Mouse (Mus musculus) 3T3-L1 (cell line): ENCODE measurements at regions not wholly inside any gene's neighbourhood (a gene's known extent, or its start where the extent isn't known, plus 50 kb on each side); places are given as distances from the start of the nearest gene placed in this dataset.

Experiments used
- DNase-seq: peaks from one replicate; pipeline ENCODE4 v3.0.0-alpha.2; 2015; ENCODE audit warnings: low read depth, low spot score

DNA sequence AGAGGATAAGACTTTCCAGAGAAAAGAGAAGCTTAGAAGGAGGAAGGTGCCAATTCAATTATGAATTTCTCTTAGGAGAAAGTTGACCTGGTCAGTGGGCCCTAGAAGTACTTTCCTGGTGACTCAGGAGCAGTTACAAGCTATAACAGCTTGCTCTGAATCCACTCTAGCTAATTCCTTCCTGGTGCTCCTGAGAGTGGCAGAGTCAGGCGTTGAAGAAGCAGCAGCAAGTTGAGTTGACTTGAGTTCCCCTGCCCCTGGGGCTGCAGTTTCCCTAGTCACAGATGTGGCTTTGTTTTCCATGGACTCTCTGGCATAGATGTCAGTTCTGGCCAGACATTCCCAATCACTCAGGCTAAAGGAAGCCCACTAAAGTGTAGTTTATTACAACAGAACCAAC lies 85.9 kb downstream of the Osr1 start:
- no peak for DNase-seq

DNA sequence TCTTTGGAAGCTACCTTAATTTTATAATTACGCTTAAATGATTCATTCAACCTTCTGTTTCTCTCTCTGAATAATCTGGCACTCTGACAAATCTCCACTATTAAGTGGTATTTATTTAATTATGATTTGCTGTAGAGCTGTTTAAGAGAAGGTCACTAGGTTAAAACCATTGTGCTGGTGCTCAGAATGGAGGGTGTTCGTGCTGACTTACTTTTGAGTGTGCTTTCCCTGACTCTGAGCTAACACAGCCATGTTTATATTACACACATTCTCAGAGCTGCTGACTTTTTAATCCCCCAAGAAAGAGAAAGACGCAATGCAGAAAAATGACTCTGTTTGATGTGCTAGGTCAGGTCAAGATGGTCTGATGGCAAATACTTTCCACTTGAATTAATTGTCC lies 86.4 kb downstream of the Osr1 start:
- no peak for DNase-seq

DNA sequence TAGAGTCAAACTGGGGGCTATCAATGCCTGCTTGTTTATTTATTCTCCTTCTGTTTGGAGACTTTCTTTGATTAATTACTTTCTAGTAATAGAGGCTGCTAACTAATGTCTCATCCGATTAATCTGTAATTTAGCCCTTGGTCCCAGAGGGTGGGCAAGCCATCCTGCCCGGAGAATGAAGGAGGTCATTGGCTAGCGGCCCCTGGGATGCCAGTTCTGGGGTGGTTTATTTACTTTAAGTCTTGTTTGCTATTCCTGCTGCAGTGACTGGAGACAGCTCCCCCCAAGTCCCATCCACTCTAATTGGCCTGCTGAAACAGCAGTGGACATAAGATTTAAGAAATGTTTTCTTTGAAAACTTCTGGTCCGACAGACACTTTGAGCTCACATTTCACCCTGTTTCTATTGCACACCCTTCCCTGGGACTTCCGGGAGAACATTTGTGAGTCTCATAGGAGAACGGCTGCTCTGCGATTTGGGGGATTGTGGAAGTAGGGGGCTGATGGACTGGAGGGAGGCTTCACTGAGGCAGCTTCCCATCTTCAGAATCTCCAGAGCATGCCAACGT lies 87.4 kb downstream of the Osr1 start:
- no peak for DNase-seq

DNA sequence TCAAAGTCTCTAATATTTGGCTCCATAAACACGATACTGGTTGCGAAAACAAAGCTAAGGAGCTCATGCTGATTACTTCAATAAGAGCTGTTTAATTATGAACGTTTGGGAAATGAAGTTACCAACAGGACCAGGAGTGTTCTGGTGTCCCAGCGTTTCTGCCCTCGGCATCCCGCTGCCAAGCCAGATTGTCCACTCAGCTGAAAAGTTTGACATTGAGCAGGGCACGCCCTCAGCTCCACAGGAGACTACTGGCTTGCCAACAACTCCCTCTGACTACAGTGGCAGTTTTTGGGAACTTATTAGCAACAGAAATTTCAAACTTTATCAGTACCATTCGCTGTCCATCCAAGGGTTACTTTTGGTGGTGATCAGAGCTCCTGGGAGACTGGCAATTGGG lies 87.9 kb downstream of the Osr1 start:
- no peak for DNase-seq

DNA sequence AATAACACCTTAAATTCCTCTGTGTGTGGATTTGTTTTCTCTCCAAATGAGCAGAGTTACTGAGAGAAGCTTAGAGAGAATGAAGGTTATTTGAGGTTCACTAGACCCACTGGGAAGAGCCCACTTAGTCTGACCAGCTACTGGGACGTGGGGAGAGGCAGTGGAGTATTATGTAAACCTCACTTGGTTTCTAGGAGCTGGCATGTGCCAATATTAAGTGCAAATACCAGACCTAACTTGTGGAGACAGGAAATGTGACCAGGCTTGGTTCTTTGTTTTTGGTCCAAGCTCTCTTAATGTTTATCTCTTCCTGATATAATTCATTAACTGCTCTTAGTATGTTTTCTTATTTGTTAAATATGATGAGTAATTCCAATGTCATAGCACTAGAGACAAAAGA lies 90.4 kb downstream of the Osr1 start:
- no peak for DNase-seq

DNA sequence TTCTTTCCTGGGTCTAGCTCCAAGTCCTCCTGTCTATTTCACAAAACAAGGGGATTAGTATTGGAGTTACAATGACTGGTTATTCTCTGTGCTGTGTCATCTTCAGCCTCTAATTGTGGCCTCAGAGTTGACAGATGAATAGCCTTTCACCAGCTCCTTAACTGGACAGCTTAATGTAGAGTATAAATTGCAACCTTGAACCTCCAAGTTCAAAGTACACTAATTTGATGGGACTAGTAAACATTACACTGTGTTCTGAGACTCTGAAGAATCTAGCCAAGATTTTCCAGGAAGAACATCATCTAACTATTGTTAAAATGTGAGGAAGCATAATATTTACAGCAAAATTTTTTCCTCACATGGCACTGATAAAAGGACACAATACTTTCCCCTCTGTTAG lies 118.9 kb downstream of the Osr1 start:
- no peak for DNase-seq

DNA sequence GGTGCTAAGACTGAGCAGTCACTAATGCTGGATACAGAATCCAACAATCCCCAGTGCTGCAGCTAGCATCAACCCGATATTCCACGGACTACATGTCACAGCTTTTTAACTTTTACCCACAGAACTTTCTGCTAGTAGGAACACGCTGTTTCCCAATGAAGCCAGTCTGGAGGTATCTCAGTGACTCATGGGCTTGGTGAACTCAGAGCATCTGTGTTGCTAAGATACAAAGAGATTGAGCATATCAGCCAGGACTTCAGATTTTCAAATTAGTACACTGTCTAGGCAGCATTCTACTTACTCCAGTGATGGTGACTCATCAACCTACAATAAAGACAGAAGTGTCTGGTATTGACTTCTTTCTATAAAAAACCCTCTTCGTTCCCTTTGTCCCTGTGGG lies 119.6 kb downstream of the Osr1 start:
- DNase-seq, result peak; percentile 80

DNA sequence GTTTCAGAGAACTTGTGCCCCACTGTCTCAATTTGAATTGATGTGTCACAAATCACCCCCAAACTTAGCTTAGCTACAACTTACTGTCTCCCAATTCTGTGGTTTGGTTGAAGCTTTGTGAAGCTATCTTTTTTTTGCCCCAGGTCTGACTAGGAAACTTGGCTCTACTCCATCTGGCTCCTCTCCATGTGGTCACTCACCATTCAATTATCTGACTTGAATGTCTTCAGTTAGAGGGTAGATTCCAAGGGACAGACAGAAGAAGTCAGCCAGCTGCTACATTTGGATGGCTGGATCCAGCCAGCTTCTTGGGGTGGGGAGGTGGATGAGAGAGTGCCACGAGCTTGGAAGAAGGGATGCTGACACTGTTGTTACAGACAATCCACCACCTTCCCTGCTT lies 163.0 kb downstream of the Osr1 start:
- peak; percentile 86 for DNase-seq

DNA sequence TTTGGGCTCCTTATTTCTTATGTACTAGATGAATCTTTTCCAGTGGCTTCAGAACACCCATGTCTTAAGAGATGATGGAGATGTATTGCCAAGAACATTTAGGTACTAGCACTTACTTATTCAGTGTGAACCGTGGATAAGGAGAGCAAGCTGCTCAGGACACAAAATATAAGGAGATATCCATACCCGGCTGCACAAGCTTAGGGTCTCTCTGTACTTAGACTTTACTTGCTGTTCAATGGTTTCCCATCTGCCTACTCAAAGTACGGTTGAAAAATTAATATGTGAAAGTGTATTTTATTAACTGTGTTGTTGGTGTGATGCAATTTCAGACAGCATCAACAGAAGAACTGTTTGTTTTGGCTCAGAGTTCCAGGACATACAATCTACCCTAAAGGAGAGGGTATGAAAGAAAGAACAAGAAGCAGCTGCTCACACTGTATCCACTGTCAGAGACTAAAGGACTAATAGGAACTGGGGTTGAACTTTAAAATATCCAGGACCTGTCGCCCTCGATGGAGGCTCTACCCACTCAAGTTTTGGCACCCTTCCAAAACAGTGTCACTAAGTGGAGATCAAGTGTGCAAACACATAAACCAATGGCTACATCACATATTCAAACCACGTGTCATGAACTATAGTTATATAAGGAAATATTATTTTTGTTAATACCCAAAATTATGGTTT lies 174.9 kb downstream of the Osr1 start:
- peak; percentile 51 for DNase-seq

DNA sequence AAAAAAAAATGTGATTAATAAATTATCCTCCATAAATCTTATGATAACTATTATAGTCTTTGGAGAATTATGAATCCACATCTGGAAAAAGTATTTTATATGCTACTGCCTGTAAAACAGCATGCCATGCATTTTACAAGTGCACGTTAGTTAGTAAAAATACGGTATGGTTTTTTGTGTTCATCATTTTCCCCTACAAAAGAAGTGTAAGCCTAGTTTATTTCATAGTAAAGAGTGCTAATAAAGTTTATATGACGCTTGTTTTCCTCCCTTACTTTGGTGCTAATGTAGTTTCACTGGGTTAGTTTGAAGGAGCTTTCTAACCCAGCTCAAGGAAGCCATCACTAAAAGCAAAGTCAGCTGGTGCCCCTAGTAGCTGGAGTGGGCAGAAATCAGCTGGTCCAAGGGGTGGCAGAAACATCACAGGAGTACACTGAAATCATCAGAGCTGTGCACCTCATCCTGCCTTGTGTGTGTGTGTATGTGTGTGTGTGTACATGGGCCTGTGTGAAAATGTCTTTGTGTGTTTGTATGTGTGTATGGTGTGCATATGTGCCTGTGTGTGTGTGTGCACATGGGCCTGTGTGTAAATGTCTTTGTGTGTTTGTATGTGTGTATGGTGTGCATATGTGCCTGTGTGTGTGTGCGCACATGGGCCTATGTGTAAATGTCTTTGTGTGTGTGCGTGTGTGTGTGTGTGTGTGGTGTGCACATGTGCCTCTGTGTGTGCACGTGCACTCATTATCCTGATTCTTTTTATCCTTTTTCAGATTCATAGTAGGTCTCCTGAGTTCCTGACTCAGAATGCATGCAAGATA lies 181.6 kb downstream of the Osr1 start:
- no peak for DNase-seq

DNA sequence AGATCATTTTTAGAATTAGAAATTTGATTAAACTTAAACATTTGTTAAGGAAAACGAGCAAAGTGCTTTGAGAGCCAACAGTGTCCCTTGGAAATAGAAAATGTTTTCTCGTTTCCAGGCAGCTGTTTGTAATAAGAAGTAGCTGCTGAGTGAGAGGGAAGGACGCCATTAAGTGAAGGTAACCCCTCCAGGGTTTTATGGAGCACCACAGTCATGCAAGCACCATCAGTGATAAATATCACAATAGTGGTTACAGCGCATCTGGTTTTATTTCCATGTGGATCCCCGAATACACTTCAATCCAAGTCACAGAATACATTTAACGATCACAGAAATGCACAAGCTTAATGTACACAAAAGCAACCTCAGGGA lies 182.1 kb downstream of the Osr1 start:
- DNase-seq, result no peak

DNA sequence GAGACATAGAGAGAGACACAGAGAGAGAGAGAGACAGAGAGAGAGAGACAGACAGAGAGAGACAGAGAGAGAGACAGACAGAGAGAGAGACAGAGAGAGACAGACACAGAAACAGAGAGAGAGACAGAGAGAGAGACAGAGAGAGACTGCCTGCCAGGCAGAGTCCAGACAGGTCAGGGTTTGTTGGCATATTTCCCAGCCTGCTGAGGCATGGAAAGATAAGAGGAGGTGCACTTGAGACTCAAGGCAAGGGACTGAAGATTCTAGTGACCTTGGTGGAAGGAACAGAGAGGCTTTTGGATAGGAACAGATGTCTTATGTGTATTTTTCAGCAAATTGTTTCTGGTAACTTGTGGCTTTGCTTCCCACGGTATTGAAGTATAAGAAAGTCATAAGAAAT lies 186.5 kb downstream of the Osr1 start:
- DNase-seq, result peak; percentile 33

DNA sequence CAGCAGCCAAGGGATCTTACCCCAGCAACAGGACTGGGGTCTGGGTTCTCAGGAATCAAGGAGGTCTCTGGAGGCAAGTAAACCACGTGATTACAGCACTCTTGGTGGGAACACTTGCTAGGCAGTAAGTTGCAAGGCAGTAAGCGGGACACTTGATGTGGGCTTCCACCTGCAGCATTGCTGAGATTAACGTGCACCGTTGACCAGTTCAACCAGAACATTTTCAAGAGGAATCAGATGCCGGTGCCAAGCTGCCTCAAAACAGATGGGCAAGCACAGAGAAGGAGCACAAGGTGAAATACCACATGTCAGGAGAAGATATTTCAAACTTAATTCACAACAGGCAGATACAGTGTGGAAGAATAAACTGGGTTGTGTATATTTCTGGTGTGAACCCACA lies 190.9 kb downstream of the Osr1 start:
- DNase-seq, result peak; percentile 45

DNA sequence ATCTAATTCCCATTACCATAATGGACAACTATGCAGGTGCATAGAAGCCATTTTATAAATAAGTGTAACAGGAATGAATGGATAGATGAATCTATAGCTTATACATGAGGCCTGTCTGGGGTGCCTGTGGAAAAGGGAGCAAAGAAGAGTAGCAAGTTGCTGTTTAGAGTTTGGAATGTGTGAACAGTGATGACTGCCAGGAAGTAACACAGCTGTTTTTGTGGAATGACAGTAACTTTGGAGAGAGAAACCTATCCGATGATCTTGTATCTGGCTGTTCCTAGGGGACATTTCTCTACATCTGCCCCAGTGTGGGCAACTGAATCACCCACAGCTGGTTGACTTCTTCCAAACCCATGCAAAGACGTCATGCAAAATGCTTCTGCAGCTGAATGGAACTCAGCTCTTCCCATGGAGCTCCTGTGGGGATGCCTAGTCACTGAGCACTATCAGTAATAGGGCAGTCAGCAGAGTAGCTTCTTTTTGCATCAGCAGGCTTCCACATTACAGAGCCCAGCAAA lies 192.4 kb downstream of the Osr1 start:
- peak; percentile 55 for DNase-seq

DNA sequence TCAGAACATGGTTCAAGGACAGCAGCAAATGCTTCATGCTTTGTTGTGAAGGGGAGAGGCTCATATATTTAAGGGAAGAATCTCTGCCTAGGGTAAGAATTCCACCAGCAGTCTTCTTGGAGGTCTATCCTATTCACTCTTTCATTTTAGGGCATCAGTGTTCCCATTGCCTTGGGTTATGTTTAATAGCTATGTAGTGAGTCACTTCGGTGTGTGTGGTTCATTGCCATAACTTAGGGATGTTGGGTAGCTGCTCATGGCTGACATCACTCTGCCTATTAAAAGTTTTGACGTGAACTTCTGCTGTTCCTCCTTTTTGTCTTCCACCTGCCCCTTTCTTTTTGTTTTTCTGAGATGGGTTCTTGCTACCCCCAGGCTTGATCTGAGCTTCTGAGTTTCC lies 192.9 kb downstream of the Osr1 start:
- peak; percentile 85 for DNase-seq

DNA sequence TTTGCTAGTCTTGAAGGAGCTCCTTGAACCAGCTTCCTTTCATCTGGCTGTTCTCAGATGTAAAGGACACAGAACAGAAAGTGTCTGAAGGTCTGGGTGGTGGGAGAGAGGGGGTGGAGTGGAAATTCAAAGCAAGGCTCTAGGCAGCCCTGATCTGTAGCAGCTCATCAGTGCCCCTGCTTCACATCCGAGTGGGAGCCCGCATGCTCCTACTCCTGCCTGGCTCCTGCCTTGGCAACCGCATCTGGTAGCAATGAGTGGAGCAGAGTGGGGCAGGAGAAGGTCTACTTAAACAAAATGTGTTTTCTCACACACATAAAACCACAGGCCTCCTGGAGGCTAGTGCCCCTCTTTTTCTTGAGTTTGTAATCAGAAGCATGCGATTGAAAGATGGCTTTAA lies 201.0 kb downstream of the Osr1 start:
- DNase-seq, result no peak

DNA sequence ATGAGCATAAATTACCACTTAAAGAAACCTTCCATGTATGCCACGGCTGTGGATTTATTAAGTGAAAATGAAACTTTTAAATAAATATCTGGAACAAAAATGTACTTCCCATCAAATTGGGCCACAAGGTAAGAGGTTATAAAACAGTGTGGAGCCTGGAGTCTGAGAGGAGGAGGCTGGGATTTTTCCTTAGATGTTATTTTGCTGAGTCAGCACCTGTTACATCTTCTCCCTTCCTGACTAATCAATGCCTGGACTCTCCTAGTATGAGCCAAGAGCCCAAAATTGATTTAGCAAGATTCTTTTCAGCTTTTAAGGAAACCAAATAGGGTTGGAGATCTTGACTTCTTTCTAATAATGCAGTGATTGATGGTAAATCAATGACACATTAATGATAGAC lies 203.0 kb downstream of the Osr1 start:
- no peak for DNase-seq

DNA sequence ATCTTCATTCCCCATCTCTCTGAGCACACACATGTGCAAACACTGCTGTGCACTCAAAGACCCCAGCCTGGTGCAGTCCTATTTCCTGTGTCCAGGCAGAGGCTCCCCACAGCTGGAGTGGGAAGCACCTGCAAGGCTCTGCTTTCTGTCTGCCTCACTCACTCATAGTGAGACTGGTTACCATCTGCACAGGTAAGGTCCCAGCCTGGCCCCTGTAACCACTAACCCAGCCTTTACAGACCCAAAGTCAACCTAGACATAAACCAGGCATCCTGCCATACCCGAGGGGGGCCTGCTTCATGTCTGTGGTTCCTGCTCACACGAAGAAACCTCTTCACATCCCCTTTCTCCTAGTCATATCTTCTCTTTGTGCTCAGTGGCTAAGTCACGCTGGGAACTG lies 232.4 kb downstream of the Osr1 start:
- DNase-seq, result no peak

DNA sequence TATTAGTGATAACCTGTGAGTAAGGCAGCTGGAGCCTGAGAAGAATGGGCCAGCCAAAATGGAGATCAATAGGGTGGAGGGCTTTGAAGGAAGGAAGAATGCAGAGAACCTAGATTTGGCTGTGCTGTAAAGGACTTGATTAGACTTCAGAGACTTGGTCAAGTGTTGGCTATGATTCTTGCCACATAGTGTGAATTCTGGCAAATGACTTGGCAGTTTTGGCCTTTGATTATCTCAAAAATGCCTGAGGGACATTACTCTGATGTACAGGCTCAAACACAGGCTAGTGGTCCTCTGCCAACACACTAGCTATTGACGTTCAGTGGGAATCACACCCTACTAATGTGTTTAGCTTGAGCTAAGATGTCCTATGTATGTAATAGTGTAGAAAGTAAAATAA lies 237.5 kb downstream of the Osr1 start:
- DNase-seq, result no peak

DNA sequence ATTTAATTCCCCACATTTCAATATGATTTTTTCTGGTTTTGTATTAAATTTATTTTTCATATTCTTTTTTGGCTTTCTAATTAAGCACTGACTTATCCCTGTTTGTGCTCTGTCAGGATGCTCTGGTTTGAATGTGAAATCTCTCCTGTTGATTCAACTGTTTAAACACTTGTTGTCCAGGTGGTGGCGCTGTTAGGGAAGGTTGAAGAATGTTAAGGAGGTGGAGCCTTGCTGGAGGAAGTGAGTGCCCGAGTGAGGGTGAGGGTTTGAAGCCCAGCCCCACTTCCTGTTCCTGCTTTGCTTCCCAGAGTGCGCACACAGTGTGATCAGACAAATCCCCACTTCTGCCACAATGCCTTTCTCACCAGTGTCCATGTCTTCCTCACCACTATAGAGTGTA lies 263.4 kb downstream of the Osr1 start:
- DNase-seq, result no peak

DNA sequence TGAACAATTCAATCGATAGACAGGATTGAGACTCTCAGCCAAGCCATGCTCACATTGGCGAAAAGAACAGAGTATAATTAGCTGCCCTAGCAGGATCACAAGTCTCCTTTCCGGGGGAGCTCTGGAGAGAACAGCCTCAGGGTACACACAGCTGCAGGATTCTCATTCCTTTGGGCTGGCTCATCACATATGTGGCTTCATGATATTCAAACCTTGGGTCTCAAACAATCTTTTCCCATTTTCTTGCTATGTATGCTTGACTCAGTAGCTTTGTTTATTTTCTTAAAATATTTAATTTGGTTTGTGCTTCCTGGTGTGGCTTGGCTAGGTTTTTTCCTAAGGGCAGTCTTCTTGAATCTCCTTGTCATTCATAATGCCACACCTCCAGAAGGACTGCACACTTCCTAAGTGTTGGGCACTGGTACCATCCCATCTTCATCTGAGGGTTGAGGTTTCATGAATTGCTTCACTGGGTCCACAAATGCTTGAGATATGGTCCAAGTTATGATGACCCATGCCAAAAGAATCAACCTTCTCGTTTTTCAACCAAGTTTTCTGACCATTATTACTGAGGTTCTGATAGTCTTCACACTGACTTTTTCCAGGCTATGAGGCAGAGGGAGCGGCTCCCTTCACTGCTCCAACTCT lies 269.4 kb downstream of the Osr1 start:
- peak; percentile 98 for DNase-seq

DNA sequence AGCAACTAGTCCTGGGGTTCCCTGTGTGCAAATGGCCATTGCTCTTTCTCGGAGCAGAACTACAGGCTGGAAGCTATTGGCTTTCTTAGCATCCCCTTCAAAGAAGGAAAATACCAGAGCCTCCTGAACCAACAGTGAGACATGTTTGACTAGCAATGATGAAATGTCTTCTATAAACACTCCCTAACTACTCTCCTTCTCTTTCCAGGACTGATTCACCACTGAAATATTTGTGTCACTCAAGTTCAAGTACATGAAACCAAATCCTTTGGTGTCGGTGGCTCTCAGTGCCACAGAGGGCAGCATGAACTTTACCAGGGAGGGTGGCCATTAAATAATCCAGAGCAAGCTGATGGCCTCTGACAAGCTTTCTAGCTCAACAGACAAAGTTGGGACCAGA lies 270.0 kb downstream of the Osr1 start:
- peak; percentile 89 for DNase-seq
